Mouse (Mus musculus) midbrain, embryonic 16.5 days (tissue): ENCODE measurements around the gene Efhb. TPM values are rescaled to one million over a fixed set of nuclear protein-coding genes. Genes with fewer than 3 reads are reported as not detected.
A peak's percentile ranks its signal among the peaks of the same experiment; 100 is the strongest.

Source experiments
- ATAC-seq: fragments of 200-750 bp; cut with Nextera tagmentation; 2 replicates; pipeline ENCODE4 v1.8.0; 2017; ENCODE audit warnings: moderate TSS enrichment
- H3K27ac ChIP-seq: fragments of 300-500 bp; sonication (generic); 2 replicates; pipeline ENCODE4 v1.5.1; 2014; ENCODE audit warnings: mild to moderate bottlenecking, low read length, mixed read lengths
- H3K27me3 ChIP-seq: fragments of 300-500 bp; sonication (generic); 2 replicates; pipeline ENCODE4 v1.6.1; 2014; ENCODE audit warnings: low read depth, low read length, mixed read lengths; ENCODE audit not compliant: control insufficient read depth, insufficient read depth
- H3K36me3 ChIP-seq: fragments of 300-500 bp; sonication (generic); 2 replicates; pipeline ENCODE4 v1.6.1; 2014; ENCODE audit warnings: mild to moderate bottlenecking, low read length, moderate library complexity, mixed read lengths; ENCODE audit not compliant: control insufficient read depth, insufficient read depth
- H3K4me1 ChIP-seq: fragments of 300-500 bp; sonication (generic); 2 replicates; pipeline ENCODE4 v1.6.1; 2014; ENCODE audit warnings: mild to moderate bottlenecking, low read length, mixed read lengths; ENCODE audit not compliant: control insufficient read depth, insufficient read depth
- H3K4me2 ChIP-seq: fragments of 300-500 bp; sonication (generic); 2 replicates; pipeline ENCODE4 v1.6.1; 2014; ENCODE audit warnings: mild to moderate bottlenecking, low read length, mixed read lengths
- H3K4me3 ChIP-seq: fragments of 300-500 bp; sonication (generic); 2 replicates; pipeline ENCODE4 v1.5.1; 2014; ENCODE audit warnings: low read depth, mild to moderate bottlenecking, low read length, moderate library complexity, mixed read lengths
- H3K9ac ChIP-seq: fragments of 300-500 bp; sonication (generic); 2 replicates; pipeline ENCODE4 v1.6.1; 2014; ENCODE audit warnings: low read depth, low read length, mixed read lengths
- H3K9me3 ChIP-seq: fragments of 300-500 bp; sonication (generic); replicated peaks from 2 replicates; pipeline ENCODE4 v1.6.1; 2014; ENCODE audit warnings: mild to moderate bottlenecking, low read length, mixed read lengths; ENCODE audit not compliant: control insufficient read depth, poor library complexity, severe bottlenecking
- WGBS: fragments of 180-500 bp; shearing (Covaris S2); extraction: QIAGEN DNeasy Blood & Tissue Kit; methylation state at CpG from one replicate; pipeline ENCODE4 v1.1.7; 2014; 5-methylcytosine and 5-hydroxymethylcytosine counted together
- polyA plus RNA-seq: library from polyadenylated mRNA; unstranded; fragments of >200 nt; fragmentation: Nextera tagmentation; extraction: Ambion mirVana; gene quantifications from 2 replicates; pipeline ENCODE4 v1.2.1, GENCODE M21; 2015

Gene Efhb
- 1.1 and 1.5 TPM in 2 replicates for polyA plus RNA-seq

- Histone ChIP-seq H3K4me2 (peak within 1 kb of the TSS; percentile 89), H3K27me3 (no peaks in the 10 kb centered on the region), H3K4me3 (peak within 1 kb of the TSS; percentile 47), H3K4me1 (peaks cover 9% of the 10 kb centered on the region; the same call in 1 of the 2 replicates), H3K9me3 (no peaks in the 10 kb centered on the region), H3K36me3 (no peaks in the 10 kb centered on the region), H3K27ac (peak within 1 kb of the TSS; percentile 22; the same call in 1 of the 2 replicates), H3K9ac (peak within 1 kb of the TSS; percentile 59)
- WGBS = 16% methylated on average over 26 of the region's 26 CpGs
- ATAC-seq = peak; percentile 97
Observed at GRCm38 (mm10) chr17:53462603-53463495, at the start of gene Efhb. Gene Efhb (minus strand): TSS chr17:53463321.

- Histone ChIP-seq H3K27ac (no peak overlapping the region), H3K4me2 (no peak overlapping the region), H3K4me3 (no peak overlapping the region), H3K9me3 (no peaks in the 10 kb centered on the region), H3K9ac (no peak overlapping the region), H3K27me3 (no peaks in the 10 kb centered on the region), H3K4me1 (no peaks in the 10 kb centered on the region), H3K36me3 (no peaks in the 10 kb centered on the region; the same call in 1 of the 2 replicates)
- ATAC-seq = 0 out of 2 replicates have a peak, but pooled peaks have one; percentile 48
- 70% methylated on average over 2 of the region's 2 CpGs for WGBS
Observed at GRCm38 (mm10) chr17:53512311-53512951, 49.3 kb upstream of the Efhb start.

- Histone ChIP-seq H3K9me3 (no peaks in the 10 kb centered on the region), H3K4me1 (no peaks in the 10 kb centered on the region), H3K27me3 (no peaks in the 10 kb centered on the region), H3K27ac (no peak overlapping the region), H3K36me3 (peaks cover 24% of the 10 kb centered on the region), H3K4me3 (no peak overlapping the region), H3K9ac (no peak overlapping the region), H3K4me2 (no peak overlapping the region)
- 99% methylated on average over 2 of the region's 2 CpGs for WGBS
- no peak for ATAC-seq
Observed at GRCm38 (mm10) chr17:53502966-53503365, 39.8 kb upstream of the Efhb start.

GRCm38 (mm10) chr17:53489007-53489378 lies 25.9 kb upstream of the Efhb start:
- Histone ChIP-seq H3K4me1 (no peaks in the 10 kb centered on the region), H3K36me3 (peaks cover 13% of the 10 kb centered on the region), H3K4me2 (no peak overlapping the region), H3K4me3 (no peak overlapping the region), H3K27ac (no peak overlapping the region), H3K9ac (no peak overlapping the region), H3K9me3 (no peaks in the 10 kb centered on the region), H3K27me3 (no peaks in the 10 kb centered on the region)
- 97% methylated on average over 1 of the region's 1 CpGs for WGBS
- no peak for ATAC-seq

GRCm38 (mm10) chr17:53488291-53489006 lies 25.3 kb upstream of the Efhb start:
- no peaks in the 10 kb centered on the region for H3K27me3 ChIP-seq
- H3K9ac ChIP-seq = no peak overlapping the region
- H3K27ac ChIP-seq = no peak overlapping the region
- peaks cover 13% of the 10 kb centered on the region for H3K36me3 ChIP-seq
- H3K4me3 ChIP-seq = no peak overlapping the region
- H3K4me1 ChIP-seq = no peaks in the 10 kb centered on the region
- no peaks in the 10 kb centered on the region for H3K9me3 ChIP-seq
- ATAC-seq = no peak
- H3K4me2 ChIP-seq = no peak overlapping the region
- WGBS = 97% methylated on average over 4 of the region's 4 CpGs

GRCm38 (mm10) chr17:53480433-53480832 lies 17.3 kb upstream of the Efhb start:
- H3K4me2 ChIP-seq = peak overlapping the region; percentile 93
- H3K4me3 ChIP-seq = peak overlapping the region; percentile 100
- H3K27ac ChIP-seq = no peak overlapping the region
- H3K9ac ChIP-seq = peak overlapping the region; percentile 95
- H3K36me3 ChIP-seq = peaks cover 3% of the 10 kb centered on the region
- peaks cover 26% of the 10 kb centered on the region for H3K4me1 ChIP-seq
- 50% methylated on average over 7 of the region's 7 CpGs for WGBS
- ATAC-seq = no peak
- H3K9me3 ChIP-seq = no peaks in the 10 kb centered on the region
- no peaks in the 10 kb centered on the region for H3K27me3 ChIP-seq

GRCm38 (mm10) chr17:53479604-53480041 lies 16.5 kb upstream of the Efhb start:
- H3K4me3 ChIP-seq = peak overlapping the region; percentile 100
- peak overlapping the region; percentile 95 for H3K9ac ChIP-seq
- peak overlapping the region; percentile 96 for H3K27ac ChIP-seq
- H3K36me3 ChIP-seq = peaks cover 3% of the 10 kb centered on the region
- peak overlapping the region; percentile 93 for H3K4me2 ChIP-seq
- WGBS = under 1% methylated on average over 28 of the region's 33 CpGs
- H3K4me1 ChIP-seq = peaks cover 26% of the 10 kb centered on the region
- no peaks in the 10 kb centered on the region for H3K9me3 ChIP-seq
- no peaks in the 10 kb centered on the region for H3K27me3 ChIP-seq
- ATAC-seq = peak; percentile 2

GRCm38 (mm10) chr17:53478858-53479603 lies 15.9 kb upstream of the Efhb start, which contains the start of gene Rab5a:
Gene Rab5a (plus strand): TSS chr17:53479234.
- Histone ChIP-seq H3K9ac (peak within 1 kb of the TSS; percentile 95), H3K4me3 (peak within 1 kb of the TSS; percentile 100), H3K9me3 (no peaks in the 10 kb centered on the region), H3K27me3 (no peaks in the 10 kb centered on the region), H3K27ac (peak within 1 kb of the TSS; percentile 96), H3K4me2 (peak within 1 kb of the TSS; percentile 93), H3K4me1 (peaks cover 26% of the 10 kb centered on the region), H3K36me3 (no peaks in the 10 kb centered on the region)
- ATAC-seq = peak; percentile 98
- WGBS = under 1% methylated on average over 74 of the region's 82 CpGs
